Mouse (Mus musculus) small intestine, adult 2 months (tissue): Measurements from ENCODE around the gene Myl7.
"Not testable (repeated sequence)": the region's sequence is repeated elsewhere in the genome, so short reads cannot be mapped to it uniquely, and the experiment has no call there.

Experiments
- CTCF ChIP-seq: fragments of 200-500 bp; IDR thresholded peaks from 2 replicates; pipeline ENCODE4 v1.5.1; 2012; ENCODE audit warnings: low read depth, mild to moderate bottlenecking, control low read depth, inconsistent platforms, low read length, moderate library complexity, mixed read lengths; ENCODE audit not compliant: insufficient replicate concordance, insufficient read length; ENCODE audit errors: extremely low read depth
- POLR2A ChIP-seq: fragments of 200-500 bp; IDR thresholded peaks from 2 replicates; pipeline ENCODE4 v1.6.1; 2012; ENCODE audit warnings: low read depth, mild to moderate bottlenecking, control low read depth, inconsistent platforms, low read length, moderate library complexity

DNA sequence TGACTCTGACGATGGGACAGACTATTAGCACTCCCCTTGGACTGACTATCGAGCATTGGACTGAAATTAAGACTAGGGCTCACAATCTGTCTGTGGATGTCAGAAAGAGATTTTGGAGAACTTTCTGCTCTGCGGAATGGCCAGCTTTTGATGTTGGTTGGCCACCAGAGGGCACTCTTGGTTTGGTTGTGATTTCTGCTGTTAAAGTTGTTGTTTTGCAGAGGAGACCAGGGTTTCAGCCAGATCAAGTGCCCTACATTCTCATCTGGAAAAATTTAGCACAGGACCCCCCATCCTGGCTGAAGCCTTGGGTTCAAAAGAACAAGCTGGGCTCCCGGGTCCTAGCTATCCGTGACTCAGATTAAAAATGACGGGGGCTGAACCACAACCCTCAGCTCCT is 33.4 kb upstream of the Myl7 start:
- not testable (repeated sequence) for TF ChIP-seq CTCF, POLR2A
